Mouse (Mus musculus) gastrocnemius, postnatal 4 days (tissue): ENCODE results near the gene E130116L18Rik. TPM values are rescaled to one million over a fixed set of nuclear protein-coding genes. Genes with fewer than 3 reads are reported as not detected.
A peak's percentile ranks its signal among the peaks of the same experiment; 100 is the strongest.
"Not testable (repeated sequence)": the region's sequence is repeated elsewhere in the genome, so short reads cannot be mapped to it uniquely, and the experiment has no call there.

Source experiments
- DNase-seq, 2 experiments: peaks; one replicate each; pipeline ENCODE4 v3.0.0; 2021 to 2022; ENCODE audit warnings: low spot score in 2 of 2, mixed read lengths in 2 of 2
- total RNA-seq, 2 experiments: library from RNA; stranded (reverse); gene quantifications; 2 replicates each; pipeline ENCODE4 v1.2.3; 2021

The E130116L18Rik gene
- total RNA-seq, 2 experiments from 2014 or later = not detected

- peak in 1 of 2 experiments; percentile 16 for DNase-seq
Observed at GRCm38 (mm10) chr5:25183595-25183994, 39.4 kb downstream of the E130116L18Rik start.

GRCm38 (mm10) chr5:25181004-25181531 is 41.9 kb downstream of the E130116L18Rik start, which contains the start of gene Galntl5:
TSS of gene Galntl5 (plus strand) at chr5:25181460.
- DNase-seq = no peak

GRCm38 (mm10) chr5:25179936-25180488 is 42.9 kb downstream of the E130116L18Rik start:
- no peak for DNase-seq

GRCm38 (mm10) chr5:25179284-25179683 is 43.7 kb downstream of the E130116L18Rik start:
- DNase-seq = no peak

GRCm38 (mm10) chr5:25178543-25178942 is 44.4 kb downstream of the E130116L18Rik start:
- not testable (repeated sequence) for DNase-seq

- DNase-seq = not testable (repeated sequence)
Observed at GRCm38 (mm10) chr5:25177937-25178336, 45.0 kb downstream of the E130116L18Rik start.

Other genes with a start within 250 kb of the E130116L18Rik start
- gene Prkag2, start 122.5 kb downstream of the E130116L18Rik start, total RNA-seq = 10 to 100 TPM; 19.7 to 23.8 TPM
- gene Galntl5, start 41.7 kb downstream of the E130116L18Rik start, total RNA-seq = not detected
- 10 to 100 TPM; 22.9 to 25.3 TPM for gene Galnt11, start 1.2 kb downstream of the E130116L18Rik start, total RNA-seq